Mouse (Mus musculus) heart, embryonic 12.5 days (tissue): ENCODE data around the gene Tmem189. TPM values are rescaled to one million over a fixed set of nuclear protein-coding genes. Genes with fewer than 3 reads are reported as not detected.
"Not testable (repeated sequence)": the region's sequence is repeated elsewhere in the genome, so short reads cannot be mapped to it uniquely, and the experiment has no call there.

Experiments
- ATAC-seq: fragments of 200-750 bp; cut with Nextera tagmentation; 2 replicates; pipeline ENCODE4 v1.8.0; 2017; ENCODE audit warnings: moderate TSS enrichment, moderate library complexity; ENCODE audit not compliant: insufficient number of reproducible peaks, low FRiP score
- H3K27ac ChIP-seq: fragments of 300-500 bp; sonication (generic); 2 replicates; pipeline ENCODE4 v1.5.1; 2016; ENCODE audit warnings: mild to moderate bottlenecking, moderate library complexity; ENCODE audit not compliant: poor library complexity, severe bottlenecking
- H3K27me3 ChIP-seq: fragments of 300-500 bp; sonication (generic); replicated peaks from 2 replicates; pipeline ENCODE4 v1.6.1; 2016; ENCODE audit warnings: mild to moderate bottlenecking, moderate library complexity
- H3K36me3 ChIP-seq: fragments of 300-500 bp; sonication (generic); 2 replicates; pipeline ENCODE4 v1.6.1; 2016; ENCODE audit warnings: mild to moderate bottlenecking, moderate library complexity
- H3K4me1 ChIP-seq: fragments of 300-500 bp; sonication (generic); replicated peaks from 2 replicates; pipeline ENCODE4 v1.6.1; 2016; ENCODE audit warnings: mild to moderate bottlenecking
- H3K4me2 ChIP-seq: fragments of 300-500 bp; sonication (generic); 2 replicates; pipeline ENCODE4 v1.6.1; 2016; ENCODE audit warnings: mild to moderate bottlenecking, moderate library complexity
- H3K4me3 ChIP-seq: fragments of 300-500 bp; sonication (generic); 2 replicates; pipeline ENCODE4 v1.5.1; 2016; ENCODE audit warnings: mild to moderate bottlenecking
- H3K9ac ChIP-seq: fragments of 300-500 bp; sonication (generic); 2 replicates; pipeline ENCODE4 v1.6.1; 2016; ENCODE audit warnings: mild to moderate bottlenecking, moderate library complexity
- H3K9me3 ChIP-seq: fragments of 300-500 bp; sonication (generic); replicated peaks from 2 replicates; pipeline ENCODE4 v1.6.1; 2016; ENCODE audit warnings: mild to moderate bottlenecking, moderate library complexity
- WGBS: fragments of 180-500 bp; shearing (Covaris S2); methylation state at CpG from one replicate; pipeline ENCODE4 v1.1.7; 2016; 5-methylcytosine and 5-hydroxymethylcytosine counted together
- polyA plus RNA-seq: library from polyadenylated mRNA; unstranded; fragments of >200 nt; fragmentation: Nextera tagmentation; extraction: Ambion mirVana; gene quantifications from 2 replicates; pipeline ENCODE4 v1.2.1, GENCODE M21; 2016

The Tmem189 gene
- polyA plus RNA-seq, 1 experiment from 2014 or later: 46.6 TPM

- WGBS: 75% methylated on average over 4 of the region's 4 CpGs
- Histone ChIP-seq H3K27me3 (no peaks in the 10 kb centered on the region), H3K27ac (no peak overlapping the region), H3K4me2 (no peak overlapping the region), H3K9ac (no peak overlapping the region), H3K36me3 (peaks cover 62% of the 10 kb centered on the region), H3K4me1 (no peaks in the 10 kb centered on the region), H3K9me3 (no peaks in the 10 kb centered on the region), H3K4me3 (no peak overlapping the region)
- ATAC-seq: no peak
These were observed 43.2 kb downstream of the Tmem189 start for GRCm38 (mm10) chr2:167646411-167646810.

GRCm38 (mm10) chr2:167643356-167644052 is 46.1 kb downstream of the Tmem189 start:
- 84% methylated on average over 13 of the region's 13 CpGs for WGBS
- H3K4me3 ChIP-seq, H3K4me2 ChIP-seq, H3K9ac ChIP-seq, ATAC-seq, H3K9me3 ChIP-seq, H3K27ac ChIP-seq, H3K27me3 ChIP-seq, H3K4me1 ChIP-seq: not testable (repeated sequence)
- H3K36me3 ChIP-seq: peaks cover 49% of the 10 kb centered on the region

- Histone ChIP-seq H3K9me3 (no peaks in the 10 kb centered on the region), H3K4me1 (no peaks in the 10 kb centered on the region), H3K27me3 (no peaks in the 10 kb centered on the region), H3K27ac (no peak overlapping the region), H3K4me3 (no peak overlapping the region), H3K4me2 (no peak overlapping the region), H3K36me3 (peaks cover 38% of the 10 kb centered on the region), H3K9ac (no peak overlapping the region)
- WGBS: 91% methylated on average over 6 of the region's 6 CpGs
- ATAC-seq: no peak
These were observed 47.5 kb downstream of the Tmem189 start for GRCm38 (mm10) chr2:167642164-167642563.

- H3K9me3 ChIP-seq: no peaks in the 10 kb centered on the region
- H3K9ac ChIP-seq: no peak overlapping the region
- H3K27me3 ChIP-seq: no peaks in the 10 kb centered on the region
- no peak for ATAC-seq
- H3K4me3 ChIP-seq: no peak overlapping the region
- H3K36me3 ChIP-seq: peaks cover 33% of the 10 kb centered on the region
- no peak overlapping the region for H3K27ac ChIP-seq
- no peak overlapping the region for H3K4me2 ChIP-seq
- WGBS: 51% methylated on average over 8 of the region's 8 CpGs
- H3K4me1 ChIP-seq: no peaks in the 10 kb centered on the region
These were observed 48.3 kb downstream of the Tmem189 start for GRCm38 (mm10) chr2:167641337-167641736.

GRCm38 (mm10) chr2:167640279-167640678 is 49.3 kb downstream of the Tmem189 start:
- H3K9ac ChIP-seq: no peak overlapping the region
- H3K4me1 ChIP-seq: no peaks in the 10 kb centered on the region
- no peak for ATAC-seq
- WGBS: 84% methylated on average over 3 of the region's 3 CpGs
- no peaks in the 10 kb centered on the region for H3K27me3 ChIP-seq
- H3K4me2 ChIP-seq: no peak overlapping the region
- H3K9me3 ChIP-seq: 0 out of 2 replicates have a peak, but pooled peaks cover 2% of the 10 kb centered on the region
- H3K4me3 ChIP-seq: no peak overlapping the region
- H3K27ac ChIP-seq: no peak overlapping the region
- peaks cover 24% of the 10 kb centered on the region for H3K36me3 ChIP-seq

- 0 out of 2 replicates have a peak, but pooled peaks cover 2% of the 10 kb centered on the region for H3K9me3 ChIP-seq
- H3K4me1 ChIP-seq: peaks cover 30% of the 10 kb centered on the region
- no peak overlapping the region for H3K27ac ChIP-seq
- H3K4me2 ChIP-seq: peak overlapping the region; percentile 62
- H3K9ac ChIP-seq: no peak overlapping the region
- WGBS: 66% methylated on average over 7 of the region's 7 CpGs
- peak overlapping the region; percentile 33; the same call in 1 of the 2 replicates for H3K4me3 ChIP-seq
- ATAC-seq: no peak
- no peaks in the 10 kb centered on the region for H3K27me3 ChIP-seq
- H3K36me3 ChIP-seq: no peaks in the 10 kb centered on the region
These were observed 54.6 kb downstream of the Tmem189 start for GRCm38 (mm10) chr2:167634865-167635512.

- peak overlapping the region; percentile 62 for H3K4me2 ChIP-seq
- H3K27me3 ChIP-seq: no peaks in the 10 kb centered on the region
- H3K4me3 ChIP-seq: peak overlapping the region; percentile 33
- peaks cover 37% of the 10 kb centered on the region for H3K4me1 ChIP-seq
- H3K9ac ChIP-seq: peak overlapping the region; percentile 33
- ATAC-seq: peak; percentile 73
- H3K36me3 ChIP-seq: no peaks in the 10 kb centered on the region
- H3K27ac ChIP-seq: peak overlapping the region; percentile 72
- under 1% methylated on average over 15 of the region's 15 CpGs for WGBS
- 0 out of 2 replicates have a peak, but pooled peaks cover 2% of the 10 kb centered on the region for H3K9me3 ChIP-seq
These were observed 55.3 kb downstream of the Tmem189 start for GRCm38 (mm10) chr2:167634338-167634770.

- Histone ChIP-seq H3K27me3 (no peaks in the 10 kb centered on the region), H3K27ac (peak overlapping the region; percentile 72), H3K36me3 (no peaks in the 10 kb centered on the region), H3K9me3 (0 out of 2 replicates have a peak, but pooled peaks cover 2% of the 10 kb centered on the region), H3K9ac (peak overlapping the region; percentile 33; the same call in 1 of the 2 replicates), H3K4me2 (peak overlapping the region; percentile 62), H3K4me1 (peaks cover 45% of the 10 kb centered on the region), H3K4me3 (no peak overlapping the region)
- WGBS: 72% methylated on average over 6 of the region's 6 CpGs
- no peak for ATAC-seq
These were observed 56.1 kb downstream of the Tmem189 start for GRCm38 (mm10) chr2:167633537-167633872.

- H3K4me3 ChIP-seq: peak overlapping the region; percentile 99; the same call in 1 of the 2 replicates
- H3K4me1 ChIP-seq: peaks cover 51% of the 10 kb centered on the region
- H3K27me3 ChIP-seq: no peaks in the 10 kb centered on the region
- 65% methylated on average over 12 of the region's 12 CpGs for WGBS
- peak overlapping the region; percentile 68 for H3K9ac ChIP-seq
- H3K27ac ChIP-seq: peak overlapping the region; percentile 72
- peaks cover 5% of the 10 kb centered on the region; the same call in 1 of the 2 replicates for H3K36me3 ChIP-seq
- no peak for ATAC-seq
- 0 out of 2 replicates have a peak, but pooled peaks cover 2% of the 10 kb centered on the region for H3K9me3 ChIP-seq
- H3K4me2 ChIP-seq: peak overlapping the region; percentile 93
These were observed 56.7 kb downstream of the Tmem189 start for GRCm38 (mm10) chr2:167632731-167633536.

GRCm38 (mm10) chr2:167631591-167632448 is 57.8 kb downstream of the Tmem189 start, which contains the start of gene Ube2v1:
TSS of gene Ube2v1 (minus strand) at chr2:167632095.
- Histone ChIP-seq H3K4me1 (peaks cover 60% of the 10 kb centered on the region), H3K9me3 (0 out of 2 replicates have a peak, but pooled peaks cover 2% of the 10 kb centered on the region), H3K4me3 (peak within 1 kb of the TSS; percentile 99), H3K36me3 (peaks cover 14% of the 10 kb centered on the region; the same call in 1 of the 2 replicates), H3K4me2 (peak within 1 kb of the TSS; percentile 93), H3K9ac (peak within 1 kb of the TSS; percentile 99), H3K27me3 (no peaks in the 10 kb centered on the region), H3K27ac (peak within 1 kb of the TSS; percentile 88)
- WGBS: under 1% methylated on average over 86 of the region's 87 CpGs
- ATAC-seq: peak; percentile 88
